ENCODE assay signal across 26 mouse cellular contexts in the genomic region with DNA sequence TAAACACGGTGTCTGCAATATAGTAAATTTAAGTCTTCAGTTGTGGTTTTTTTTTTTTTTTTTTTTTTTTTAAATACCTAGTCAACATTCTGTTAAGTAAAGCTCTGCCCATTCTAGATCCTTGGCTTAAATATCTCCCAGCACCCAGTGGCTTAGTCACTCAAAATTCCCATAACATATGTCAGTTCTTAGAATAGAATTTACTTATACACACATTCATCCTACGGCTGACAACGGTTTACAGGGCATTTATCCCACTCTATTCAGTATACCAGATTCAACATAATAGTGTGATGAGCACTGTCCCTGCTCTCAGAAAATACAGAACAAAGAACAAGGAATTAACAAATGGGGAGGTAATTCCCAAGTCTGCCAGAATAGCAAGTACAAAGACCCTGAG.
"Had no signal": no experiment of that assay in that cellular context is flagged by ENCODE, and none has a peak within 500 bp of the region (broad histone marks: within the 10 kb centered on the region; RNA-seq: fewer than 3 reads in every experiment).

No protein-coding gene starts in this region.

- H3K4me3 ChIP-seq: heart, embryonic 13.5 days; heart, embryonic 15.5 days; hindbrain, embryonic 13.5 days; hindbrain, embryonic 15.5 days; kidney, embryonic 15.5 days; limb, embryonic 10.5 days; limb, embryonic 12.5 days; liver, embryonic 13.5 days; liver, embryonic 15.5 days had no signal

- H3K4me2 ChIP-seq: heart, embryonic 11.5 days; heart, embryonic 13.5 days; heart, embryonic 15.5 days; hindbrain, embryonic 13.5 days; hindbrain, embryonic 15.5 days; kidney, embryonic 15.5 days; limb, embryonic 12.5 days; liver, embryonic 11.5 days; liver, embryonic 13.5 days; liver, embryonic 15.5 days had no signal

- H3K9ac ChIP-seq: forebrain, postnatal 0 days; heart, embryonic 13.5 days; heart, embryonic 15.5 days; hindbrain, embryonic 13.5 days; hindbrain, embryonic 15.5 days; kidney, embryonic 15.5 days; limb, embryonic 12.5 days; liver, embryonic 13.5 days; liver, embryonic 15.5 days had no signal

- H3K4me1 ChIP-seq: heart, embryonic 13.5 days; heart, embryonic 15.5 days; hindbrain, embryonic 13.5 days; hindbrain, embryonic 15.5 days; kidney, embryonic 15.5 days; limb, embryonic 10.5 days; limb, embryonic 12.5 days; liver, embryonic 13.5 days; liver, embryonic 15.5 days had no signal

- DNase-seq: forebrain, postnatal 0 days; gastrocnemius, postnatal 14 days; gastrocnemius, postnatal 36 days; heart, adult 18-20 months; heart, postnatal 14 days; heart, postnatal 36 days; kidney, adult 11 months; kidney, adult 2 months; kidney, adult 9 months; kidney, postnatal 10 days; kidney, postnatal 25 days; kidney, postnatal 4 days; liver; liver, embryonic 13.5 days had no signal

- H3K27ac ChIP-seq: heart, embryonic 13.5 days; heart, embryonic 15.5 days; hindbrain, embryonic 13.5 days; hindbrain, embryonic 15.5 days; hindbrain, postnatal 0 days; kidney, embryonic 15.5 days; limb, embryonic 10.5 days; limb, embryonic 12.5 days; liver, embryonic 13.5 days; liver, embryonic 15.5 days had no signal

- H3K27me3 ChIP-seq: heart, embryonic 13.5 days; heart, embryonic 15.5 days; hindbrain, embryonic 13.5 days; hindbrain, embryonic 15.5 days; kidney, embryonic 15.5 days; liver, embryonic 13.5 days; liver, embryonic 15.5 days had no signal

- H3K36me3 ChIP-seq: heart, embryonic 13.5 days; heart, embryonic 15.5 days; hindbrain, embryonic 13.5 days; hindbrain, embryonic 15.5 days; kidney, embryonic 15.5 days; limb, embryonic 10.5 days; limb, embryonic 12.5 days; liver, embryonic 13.5 days; liver, embryonic 15.5 days had no signal

- ATAC-seq: forebrain, postnatal 0 days; hindbrain, postnatal 0 days; intestine, embryonic 16.5 days had no signal

- H3K9me3 ChIP-seq: heart, embryonic 13.5 days; heart, embryonic 15.5 days; hindbrain, embryonic 13.5 days; hindbrain, embryonic 15.5 days; kidney, embryonic 15.5 days; limb, embryonic 10.5 days; limb, embryonic 12.5 days; liver, embryonic 13.5 days; liver, embryonic 15.5 days had no signal
